Mouse (Mus musculus): ENCODE measurements at regions not wholly inside any gene's neighbourhood (a gene's known extent, or its start where the extent isn't known, plus 50 kb on each side); places are given as distances from the start of the nearest gene placed in this dataset.

GRCm38 (mm10) chr6:136255726-136256512 is 71.4 kb upstream of the Gm8994 start:
- no peak for TF ChIP-seq EP300 (optimal IDR thresholded peaks at IDR 0.05)
- TF ChIP-seq CTCF (IDR thresholded peaks at IDR 0.05; ENCODE audit: low read depth) = no peak
- Histone ChIP-seq H3K27ac (replicated peaks) (no peak overlapping the region), H3K9ac (ENCODE audit: low read length) (no peak overlapping the region), H3K4me2 (replicated peaks; ENCODE audit: low read depth) (no peak overlapping the region), H3K36me3 (ENCODE audit: control insufficient read depth, insufficient read depth, low read length) (no peaks in the 10 kb centered on the region), H3K27me3 (ENCODE audit: control insufficient read depth, insufficient read depth, low read length) (no peaks in the 10 kb centered on the region), H3K9me3 (ENCODE audit: control insufficient read depth, low read length) (no peaks in the 10 kb centered on the region), H3K4me1 (replicated peaks; ENCODE audit: control insufficient read depth, insufficient read depth) (no peaks in the 10 kb centered on the region), H3K4me3 (ENCODE audit: low read depth, low read length) (no peak overlapping the region)
- WGBS = 22% methylated on average over 10 of the region's 10 CpGs
- ATAC-seq (ENCODE audit: low FRiP score, low TSS enrichment) (peak; percentile 75), DNase-seq (ENCODE audit: low spot score) (peak; percentile 17)

GRCm38 (mm10) chr6:136275742-136276141 is 51.6 kb upstream of the Gm8994 start:
- WGBS = 74% methylated on average over 6 of the region's 6 CpGs
- TF ChIP-seq CTCF (IDR thresholded peaks at IDR 0.05; ENCODE audit: low read depth) (no peak), EP300 (optimal IDR thresholded peaks at IDR 0.05) (no peak)
- Histone ChIP-seq H3K27ac (replicated peaks) (no peak overlapping the region), H3K9me3 (ENCODE audit: control insufficient read depth, low read length) (no peaks in the 10 kb centered on the region), H3K4me2 (replicated peaks; ENCODE audit: low read depth) (no peak overlapping the region), H3K4me3 (ENCODE audit: low read depth, low read length) (no peak overlapping the region), H3K27me3 (ENCODE audit: control insufficient read depth, insufficient read depth, low read length) (no peaks in the 10 kb centered on the region), H3K36me3 (ENCODE audit: control insufficient read depth, insufficient read depth, low read length) (no peaks in the 10 kb centered on the region), H3K4me1 (replicated peaks; ENCODE audit: control insufficient read depth, insufficient read depth) (no peaks in the 10 kb centered on the region), H3K9ac (ENCODE audit: low read length) (no peak overlapping the region)
- ATAC-seq (ENCODE audit: low FRiP score, low TSS enrichment) = no peak
- no peak for DNase-seq (ENCODE audit: low spot score)

- H3K36me3 ChIP-seq (ENCODE audit: control insufficient read depth, insufficient read depth, low read length) = no peaks in the 10 kb centered on the region
- 73% methylated on average over 2 of the region's 2 CpGs for WGBS
- no peaks in the 10 kb centered on the region for H3K4me1 ChIP-seq (replicated peaks; ENCODE audit: control insufficient read depth, insufficient read depth)
- ATAC-seq (ENCODE audit: low FRiP score, low TSS enrichment) (no peak), DNase-seq (ENCODE audit: low spot score) (no peak)
- no peak overlapping the region for H3K27ac ChIP-seq (replicated peaks)
- H3K4me3 ChIP-seq (ENCODE audit: low read depth, low read length) = no peak overlapping the region
- H3K9ac ChIP-seq (ENCODE audit: low read length) = no peak overlapping the region
- H3K9me3 ChIP-seq (ENCODE audit: control insufficient read depth, low read length) = no peaks in the 10 kb centered on the region
- no peaks in the 10 kb centered on the region for H3K27me3 ChIP-seq (ENCODE audit: control insufficient read depth, insufficient read depth, low read length)
- TF ChIP-seq CTCF (IDR thresholded peaks at IDR 0.05; ENCODE audit: low read depth) (no peak), EP300 (optimal IDR thresholded peaks at IDR 0.05) (no peak)
- no peak overlapping the region for H3K4me2 ChIP-seq (replicated peaks; ENCODE audit: low read depth)
These were observed 50.6 kb upstream of the Gm8994 start for GRCm38 (mm10) chr6:136276771-136277170.
